ENCODE assay signal across 33 mouse cellular contexts in the genomic region with DNA sequence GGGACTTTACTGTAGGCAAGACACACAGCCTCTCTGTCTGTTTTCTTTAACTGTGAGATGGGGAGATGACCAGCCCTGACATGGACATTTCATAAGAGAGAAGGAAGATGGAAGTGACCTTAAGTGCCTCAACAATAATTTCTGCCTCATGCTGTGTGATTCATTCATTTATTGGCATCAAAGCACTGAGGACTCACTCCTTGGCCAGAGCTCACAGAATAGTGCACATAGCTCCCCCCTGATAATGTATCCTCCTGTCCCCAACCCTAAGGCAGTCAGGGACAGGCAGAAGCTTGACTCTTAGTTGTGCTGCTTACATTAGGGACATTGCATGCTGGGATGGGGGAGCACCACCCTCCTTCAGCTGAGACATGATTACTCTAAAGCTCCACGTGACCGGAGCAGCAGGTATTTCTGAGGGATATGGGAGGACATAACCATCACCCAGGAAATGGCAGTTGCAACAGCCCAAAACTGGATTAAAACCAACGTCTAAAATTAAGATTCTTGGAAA. TPM values are rescaled to one million over a fixed set of nuclear protein-coding genes. Genes with fewer than 3 reads are reported as not detected.
DNase-seq lines count a peak whose midpoint lies in the region; ATAC-seq and TF ChIP-seq lines count a peak whose summit lies in the region.
"Had no signal": no experiment of that assay in that cellular context is flagged by ENCODE, and none has a peak within 500 bp of the region (broad histone marks: within the 10 kb centered on the region; RNA-seq: fewer than 3 reads in every experiment).

No protein-coding gene starts in this region.

- no peak for ATAC-seq in embryonic facial prominence, embryonic 15.5 days (ENCODE audit: insufficient number of reproducible peaks, low FRiP score, low TSS enrichment, low read depth)
- ATAC-seq in lung, embryonic 16.5 days (ENCODE audit: low read depth) = 0 out of 2 replicates have a peak, but pooled peaks have one; percentile 2
- ATAC-seq in stomach, embryonic 16.5 days (ENCODE audit: insufficient read depth, low FRiP score) = no peak
- ATAC-seq: forebrain, embryonic 16.5 days; inflammation-experienced regulatory T-cells, adult 6 months; midbrain, embryonic 15.5 days had no signal

- no peaks in the 10 kb centered on the region for H3K36me3 ChIP-seq in embryonic facial prominence, embryonic 15.5 days
- no peaks in the 10 kb centered on the region for H3K36me3 ChIP-seq in embryonic facial prominence, embryonic 10.5 days (replicated peaks)
- H3K36me3 ChIP-seq in lung, embryonic 16.5 days (ENCODE audit: control insufficient read depth, insufficient read depth, low read length) = no peaks in the 10 kb centered on the region
- no peaks in the 10 kb centered on the region for H3K36me3 ChIP-seq in stomach, embryonic 16.5 days (ENCODE audit: control insufficient read depth, insufficient read depth, low read length)
- no peaks in the 10 kb centered on the region for H3K36me3 ChIP-seq in forebrain, embryonic 10.5 days (replicated peaks)
- H3K36me3 ChIP-seq: G1E; heart, embryonic 13.5 days; hindbrain, embryonic 10.5 days; hindbrain, embryonic 15.5 days; limb, embryonic 13.5 days; liver, embryonic 13.5 days; midbrain, embryonic 10.5 days; midbrain, embryonic 15.5 days had no signal

- WGBS in embryonic facial prominence, embryonic 15.5 days = 63% methylated on average over 3 of the region's 3 CpGs
- WGBS in embryonic facial prominence, embryonic 10.5 days = 75% methylated on average over 3 of the region's 3 CpGs
- 65% methylated on average over 3 of the region's 3 CpGs for WGBS in lung, embryonic 16.5 days
- 52% methylated on average over 3 of the region's 3 CpGs for WGBS in lung, adult 2 months
- WGBS in stomach, embryonic 16.5 days = 57% methylated on average over 3 of the region's 3 CpGs
- WGBS in forebrain, embryonic 10.5 days = 74% methylated on average over 3 of the region's 3 CpGs

- no peaks in the 10 kb centered on the region for H3K27me3 ChIP-seq in embryonic facial prominence, embryonic 15.5 days
- no peaks in the 10 kb centered on the region for H3K27me3 ChIP-seq in embryonic facial prominence, embryonic 10.5 days (replicated peaks; ENCODE audit: low read depth, poor library complexity, severe bottlenecking)
- H3K27me3 ChIP-seq in lung, embryonic 16.5 days (ENCODE audit: control insufficient read depth, insufficient read depth, low read depth, low read length) = no peaks in the 10 kb centered on the region
- H3K27me3 ChIP-seq in stomach, embryonic 16.5 days (ENCODE audit: control insufficient read depth, insufficient read depth, low read length) = no peaks in the 10 kb centered on the region
- no peaks in the 10 kb centered on the region for H3K27me3 ChIP-seq in forebrain, embryonic 10.5 days (ENCODE audit: poor library complexity, severe bottlenecking)
- H3K27me3 ChIP-seq: hindbrain, embryonic 15.5 days; limb, embryonic 13.5 days; midbrain, embryonic 15.5 days had no signal

- H3K4me2 ChIP-seq in embryonic facial prominence, embryonic 15.5 days (replicated peaks) = no peak overlapping the region
- H3K4me2 ChIP-seq in lung, embryonic 16.5 days (ENCODE audit: low read depth, low read length) = no peak overlapping the region
- no peak overlapping the region for H3K4me2 ChIP-seq in stomach, embryonic 16.5 days (ENCODE audit: low read depth, low read length)
- H3K4me2 ChIP-seq: heart, embryonic 13.5 days; hindbrain, embryonic 15.5 days; limb, embryonic 13.5 days; liver, embryonic 13.5 days; midbrain, embryonic 15.5 days had no signal

- no peaks in the 10 kb centered on the region for H3K9me3 ChIP-seq in embryonic facial prominence, embryonic 15.5 days (replicated peaks)
- no peaks in the 10 kb centered on the region for H3K9me3 ChIP-seq in embryonic facial prominence, embryonic 10.5 days
- no peaks in the 10 kb centered on the region for H3K9me3 ChIP-seq in lung, embryonic 16.5 days (ENCODE audit: control insufficient read depth, low read length)
- H3K9me3 ChIP-seq in stomach, embryonic 16.5 days (replicated peaks; ENCODE audit: control insufficient read depth, low read length) = no peaks in the 10 kb centered on the region
- no peaks in the 10 kb centered on the region for H3K9me3 ChIP-seq in forebrain, embryonic 10.5 days
- H3K9me3 ChIP-seq: G1E; heart, embryonic 13.5 days; hindbrain, embryonic 10.5 days; hindbrain, embryonic 15.5 days; limb, embryonic 13.5 days; liver, embryonic 13.5 days; midbrain, embryonic 10.5 days; midbrain, embryonic 15.5 days had no signal

- DNase-seq in embryonic facial prominence, embryonic 10.5 days (ENCODE audit: low spot score) = no peak
- DNase-seq in lung, adult 2 months = no peak
- peak; percentile 55 for DNase-seq in fat pad, adult 2 months (ENCODE audit: extremely low read depth, low read depth, low spot score)
- DNase-seq in forebrain, embryonic 10.5 days (ENCODE audit: extremely low spot score, low spot score) = no peak
- DNase-seq in layer of hippocampus, adult 9-10 months (ENCODE audit: low spot score) = no peak
- DNase-seq: cerebellum, adult 2 months; cerebellum, postnatal 14 days; gastrocnemius, adult 2 months; gastrocnemius, postnatal 36 days; heart, adult 2 months; heart, postnatal 10 days; liver, embryonic 13.5 days; right cerebral cortex, postnatal 25 days had no signal

- TF ChIP-seq CTCF in lung, adult 2 months (IDR thresholded peaks at IDR 0.05; ENCODE audit: insufficient read depth, low read length) = no peak

- no peak for TF ChIP-seq POLR2A in lung, adult 2 months (IDR thresholded peaks at IDR 0.05; ENCODE audit: borderline replicate concordance, extremely low read depth, low read depth, low read length)

- no peak overlapping the region for H3K4me3 ChIP-seq in embryonic facial prominence, embryonic 15.5 days (replicated peaks)
- H3K4me3 ChIP-seq in embryonic facial prominence, embryonic 10.5 days = no peak overlapping the region
- no peak overlapping the region for H3K4me3 ChIP-seq in lung, embryonic 16.5 days (ENCODE audit: low read length)
- no peak overlapping the region for H3K4me3 ChIP-seq in lung, adult 2 months (replicated peaks; ENCODE audit: extremely low read depth, low read depth, low read length)
- H3K4me3 ChIP-seq in stomach, embryonic 16.5 days (replicated peaks; ENCODE audit: low read length) = no peak overlapping the region
- H3K4me3 ChIP-seq in forebrain, embryonic 10.5 days = no peak overlapping the region
- H3K4me3 ChIP-seq: gastrocnemius, adult 2 months; heart, adult 2 months; heart, embryonic 13.5 days; hindbrain, embryonic 10.5 days; hindbrain, embryonic 15.5 days; left cerebral cortex, adult 2 months; limb, embryonic 13.5 days; liver, embryonic 13.5 days; midbrain, embryonic 10.5 days; midbrain, embryonic 15.5 days had no signal

- H3K4me1 ChIP-seq in embryonic facial prominence, embryonic 15.5 days = no peaks in the 10 kb centered on the region; the same call in 1 of the 2 replicates
- H3K4me1 ChIP-seq in embryonic facial prominence, embryonic 10.5 days = no peaks in the 10 kb centered on the region
- 0 out of 2 replicates have a peak, but pooled peaks cover 3% of the 10 kb centered on the region for H3K4me1 ChIP-seq in lung, embryonic 16.5 days (replicated peaks; ENCODE audit: control insufficient read depth, insufficient read depth, low read length)
- peaks cover 3% of the 10 kb centered on the region for H3K4me1 ChIP-seq in lung, adult 2 months (ENCODE audit: control insufficient read depth, insufficient read depth, low read length)
- no peaks in the 10 kb centered on the region for H3K4me1 ChIP-seq in stomach, embryonic 16.5 days (ENCODE audit: control insufficient read depth, insufficient read depth, low read length)
- no peaks in the 10 kb centered on the region for H3K4me1 ChIP-seq in forebrain, embryonic 10.5 days
- H3K4me1 ChIP-seq: heart, embryonic 13.5 days; hindbrain, embryonic 15.5 days; limb, embryonic 13.5 days; midbrain, embryonic 15.5 days had no signal

- H3K27ac ChIP-seq in embryonic facial prominence, embryonic 15.5 days (replicated peaks) = peak overlapping the region; percentile 66
- H3K27ac ChIP-seq in embryonic facial prominence, embryonic 10.5 days (replicated peaks) = no peak overlapping the region
- H3K27ac ChIP-seq in lung, embryonic 16.5 days (ENCODE audit: low read length) = peak overlapping the region; percentile 79
- H3K27ac ChIP-seq in stomach, embryonic 16.5 days (ENCODE audit: low read length) = peak overlapping the region; percentile 58; the same call in 1 of the 2 replicates
- H3K27ac ChIP-seq in forebrain, embryonic 10.5 days = no peak overlapping the region
- H3K27ac ChIP-seq: gastrocnemius, adult 2 months; heart, adult 2 months; heart, embryonic 13.5 days; hindbrain, embryonic 10.5 days; hindbrain, embryonic 15.5 days; left cerebral cortex, adult 2 months; limb, embryonic 13.5 days; liver, embryonic 13.5 days; midbrain, embryonic 10.5 days; midbrain, embryonic 15.5 days had no signal

- no peak overlapping the region for H3K9ac ChIP-seq in embryonic facial prominence, embryonic 15.5 days
- no peak overlapping the region for H3K9ac ChIP-seq in lung, embryonic 16.5 days (ENCODE audit: low read length)
- H3K9ac ChIP-seq in stomach, embryonic 16.5 days (ENCODE audit: low read length) = no peak overlapping the region
- H3K9ac ChIP-seq: heart, embryonic 13.5 days; hindbrain, embryonic 15.5 days; limb, embryonic 13.5 days; liver, embryonic 13.5 days; midbrain, embryonic 15.5 days had no signal

RNA-seq across cellular contexts. Expression of gene Fcamr, which starts 29.7 kb away (rescaled TPM):
- polyA plus RNA-seq in embryonic facial prominence, embryonic 15.5 days (2015; fragmentation: Nextera tagmentation; extraction: Ambion mirVana) = 0.62 and 0.67 TPM in 2 replicates
- not detected in 2 replicates for polyA plus RNA-seq in embryonic facial prominence, embryonic 10.5 days (2016; fragmentation: Nextera tagmentation; extraction: Ambion mirVana)
- 0.11 TPM in 1 of 2 replicates, not detected in the other for polyA plus RNA-seq in lung, embryonic 16.5 days (2015; fragmentation: Nextera tagmentation; extraction: Ambion mirVana)
- 0.71 and 1.3 TPM in 2 replicates for polyA plus RNA-seq in lung, adult 2 months (2012; rRNA removed)
- polyA plus RNA-seq in stomach, embryonic 16.5 days (2015; fragmentation: Nextera tagmentation; extraction: Ambion mirVana) = 0.42 and 0.56 TPM in 2 replicates
- not detected in 2 replicates for polyA plus RNA-seq in forebrain, embryonic 10.5 days (2016; fragmentation: Nextera tagmentation; extraction: Ambion mirVana)
- polyA plus RNA-seq: cortical plate, adult 2 months; embryonic facial prominence, embryonic 11.5 days; forebrain, embryonic 11.5 days; forebrain, embryonic 16.5 days; G1E; heart, embryonic 13.5 days; hindbrain, embryonic 10.5 days; hindbrain, embryonic 15.5 days; kidney, embryonic 14.5 days; limb, embryonic 13.5 days; liver, embryonic 13.5 days; midbrain, embryonic 10.5 days; midbrain, embryonic 15.5 days; neural tube, embryonic 11.5 days had no signal

RNA-seq across cellular contexts. Expression of gene AA986860, which starts 39.3 kb away (rescaled TPM):
- polyA plus RNA-seq in embryonic facial prominence, embryonic 15.5 days (2015; fragmentation: Nextera tagmentation; extraction: Ambion mirVana) = 12.7 and 14.3 TPM in 2 replicates
- polyA plus RNA-seq in embryonic facial prominence, embryonic 10.5 days (2016; fragmentation: Nextera tagmentation; extraction: Ambion mirVana) = 0.47 and 0.72 TPM in 2 replicates
- 21.0 and 21.2 TPM in 2 replicates for polyA plus RNA-seq in lung, embryonic 16.5 days (2015; fragmentation: Nextera tagmentation; extraction: Ambion mirVana)
- polyA plus RNA-seq in lung, adult 2 months (2012; rRNA removed) = 25.6 and 35.4 TPM in 2 replicates
- polyA plus RNA-seq in stomach, embryonic 16.5 days (2015; fragmentation: Nextera tagmentation; extraction: Ambion mirVana) = 44.2 and 52.0 TPM in 2 replicates
- 0.42 and 0.64 TPM in 2 replicates for polyA plus RNA-seq in forebrain, embryonic 10.5 days (2016; fragmentation: Nextera tagmentation; extraction: Ambion mirVana)

RNA-seq across cellular contexts. Expression of gene Pfkfb2, which starts 42.0 kb away (rescaled TPM):
- 9.2 and 10.1 TPM in 2 replicates for polyA plus RNA-seq in embryonic facial prominence, embryonic 15.5 days (2015; fragmentation: Nextera tagmentation; extraction: Ambion mirVana)
- polyA plus RNA-seq in embryonic facial prominence, embryonic 10.5 days (2016; fragmentation: Nextera tagmentation; extraction: Ambion mirVana) = 4.2 and 4.6 TPM in 2 replicates
- 10.7 and 11.5 TPM in 2 replicates for polyA plus RNA-seq in lung, embryonic 16.5 days (2015; fragmentation: Nextera tagmentation; extraction: Ambion mirVana)
- polyA plus RNA-seq in lung, adult 2 months (2012; rRNA removed) = 16.7 and 23.7 TPM in 2 replicates
- polyA plus RNA-seq in stomach, embryonic 16.5 days (2015; fragmentation: Nextera tagmentation; extraction: Ambion mirVana) = 11.3 and 11.6 TPM in 2 replicates
- 4.5 and 5.7 TPM in 2 replicates for polyA plus RNA-seq in forebrain, embryonic 10.5 days (2016; fragmentation: Nextera tagmentation; extraction: Ambion mirVana)

RNA-seq across cellular contexts. Expression of gene Yod1, which starts 53.9 kb away (rescaled TPM):
- polyA plus RNA-seq in embryonic facial prominence, embryonic 15.5 days (2015; fragmentation: Nextera tagmentation; extraction: Ambion mirVana) = 11.8 and 14.9 TPM in 2 replicates
- 9.2 and 10.6 TPM in 2 replicates for polyA plus RNA-seq in embryonic facial prominence, embryonic 10.5 days (2016; fragmentation: Nextera tagmentation; extraction: Ambion mirVana)
- 15.6 and 17.0 TPM in 2 replicates for polyA plus RNA-seq in lung, embryonic 16.5 days (2015; fragmentation: Nextera tagmentation; extraction: Ambion mirVana)
- 2.2 and 3.1 TPM in 2 replicates for polyA plus RNA-seq in lung, adult 2 months (2012; rRNA removed)
- 14.9 and 15.8 TPM in 2 replicates for polyA plus RNA-seq in stomach, embryonic 16.5 days (2015; fragmentation: Nextera tagmentation; extraction: Ambion mirVana)
- polyA plus RNA-seq in forebrain, embryonic 10.5 days (2016; fragmentation: Nextera tagmentation; extraction: Ambion mirVana) = 10.6 and 11.5 TPM in 2 replicates

RNA-seq across cellular contexts. Expression of gene Gm29427, which starts 55.4 kb away (rescaled TPM):
- not detected in 2 replicates for polyA plus RNA-seq in embryonic facial prominence, embryonic 15.5 days (2015; fragmentation: Nextera tagmentation; extraction: Ambion mirVana)
- polyA plus RNA-seq in embryonic facial prominence, embryonic 10.5 days (2016; fragmentation: Nextera tagmentation; extraction: Ambion mirVana) = not detected in 2 replicates
- not detected in 2 replicates for polyA plus RNA-seq in lung, embryonic 16.5 days (2015; fragmentation: Nextera tagmentation; extraction: Ambion mirVana)
- 0.10 TPM in 1 of 2 replicates, not detected in the other for polyA plus RNA-seq in lung, adult 2 months (2012; rRNA removed)
- polyA plus RNA-seq in stomach, embryonic 16.5 days (2015; fragmentation: Nextera tagmentation; extraction: Ambion mirVana) = 0.09 TPM in 1 of 2 replicates, not detected in the other
- polyA plus RNA-seq in forebrain, embryonic 10.5 days (2016; fragmentation: Nextera tagmentation; extraction: Ambion mirVana) = not detected in 2 replicates
- polyA plus RNA-seq: brain, embryonic 14.5 days; cerebellum, adult 2 months; embryonic facial prominence, embryonic 11.5 days; forebrain, embryonic 11.5 days; G1E; heart, embryonic 13.5 days; hindbrain, embryonic 10.5 days; hindbrain, embryonic 15.5 days; inflammation-experienced regulatory T-cells, adult 6 months; kidney, embryonic 14.5 days; limb, embryonic 13.5 days; liver, embryonic 13.5 days; midbrain, embryonic 10.5 days; midbrain, embryonic 15.5 days; neural tube, embryonic 11.5 days; spleen, adult 2 months had no signal

Comparison
In these comparisons a context has a peak if more than half of its experiments do, and no peak if none do; other contexts are left out.
1. H3K27ac ChIP-seq: peak in embryonic facial prominence, embryonic 15.5 days (single experiment), lung, embryonic 16.5 days (single experiment) and stomach, embryonic 16.5 days (single experiment); none in embryonic facial prominence, embryonic 10.5 days (single experiment) and forebrain, embryonic 10.5 days (single experiment).